Mouse (Mus musculus) stomach, embryonic 14.5 days (tissue): ENCODE results near the gene Fank1. TPM values are rescaled to one million over a fixed set of nuclear protein-coding genes. Genes with fewer than 3 reads are reported as not detected.
"Not testable (repeated sequence)": the region's sequence is repeated elsewhere in the genome, so short reads cannot be mapped to it uniquely, and the experiment has no call there.

Source experiments
- ATAC-seq: fragments of 200-750 bp; cut with Nextera tagmentation; 2 replicates; pipeline ENCODE4 v1.8.0; 2017; ENCODE audit warnings: low read depth, moderate TSS enrichment; ENCODE audit not compliant: insufficient number of reproducible peaks, insufficient read depth, low FRiP score
- H3K27ac ChIP-seq: fragments of 300-500 bp; sonication (generic); 2 replicates; pipeline ENCODE4 v1.5.1; 2014; ENCODE audit warnings: mild to moderate bottlenecking, low read length, moderate library complexity, mixed read lengths
- H3K27me3 ChIP-seq: fragments of 300-500 bp; sonication (generic); 2 replicates; pipeline ENCODE4 v1.6.1; 2014; ENCODE audit warnings: low read length, control low read depth, mixed read lengths; ENCODE audit not compliant: control insufficient read depth, insufficient read depth
- H3K36me3 ChIP-seq: fragments of 300-500 bp; sonication (generic); 2 replicates; pipeline ENCODE4 v1.6.1; 2014; ENCODE audit warnings: mild to moderate bottlenecking, control low read depth, low read length, moderate library complexity, mixed read lengths; ENCODE audit not compliant: control insufficient read depth, insufficient read depth
- H3K4me1 ChIP-seq: fragments of 300-500 bp; sonication (generic); 2 replicates; pipeline ENCODE4 v1.6.1; 2014; ENCODE audit warnings: low read length, control low read depth, mixed read lengths; ENCODE audit not compliant: control insufficient read depth, insufficient read depth
- H3K4me2 ChIP-seq: fragments of 300-500 bp; sonication (generic); replicated peaks from 2 replicates; pipeline ENCODE4 v1.6.1; 2014; ENCODE audit warnings: low read depth, low read length, control low read depth
- H3K4me3 ChIP-seq: fragments of 300-500 bp; sonication (generic); 2 replicates; pipeline ENCODE4 v1.5.1; 2014; ENCODE audit warnings: low read depth, low read length, control low read depth
- H3K9ac ChIP-seq: fragments of 300-500 bp; sonication (generic); replicated peaks from 2 replicates; pipeline ENCODE4 v1.6.1; 2014; ENCODE audit warnings: low read depth, mild to moderate bottlenecking, control low read depth, low read length, moderate library complexity, mixed read lengths
- H3K9me3 ChIP-seq: fragments of 300-500 bp; sonication (generic); 2 replicates; pipeline ENCODE4 v1.6.1; 2016; ENCODE audit warnings: low read depth, low read length, control low read depth; ENCODE audit not compliant: control insufficient read depth
- WGBS: fragments of 180-500 bp; shearing (Covaris S2); extraction: QIAGEN DNeasy Blood & Tissue Kit; methylation state at CpG from one replicate; pipeline ENCODE4 v1.1.7; 2014; 5-methylcytosine and 5-hydroxymethylcytosine counted together
- polyA plus RNA-seq: library from polyadenylated mRNA; unstranded; fragments of >200 nt; fragmentation: Nextera tagmentation; extraction: Ambion mirVana; gene quantifications from 2 replicates; pipeline ENCODE4 v1.2.1, GENCODE M21; 2014

The Fank1 gene
- polyA plus RNA-seq, 1 experiment from 2014 or later, result 0.36 TPM

GRCm38 (mm10) chr7:133876139-133876538 lies 99.5 kb downstream of the Fank1 start:
- no peak for ATAC-seq
- no peak overlapping the region for H3K4me3 ChIP-seq
- whole genome bisulfite sequencing, result 67% methylated on average over 3 of the region's 3 CpGs
- no peak overlapping the region for H3K27ac ChIP-seq
- no peaks in the 10 kb centered on the region for H3K9me3 ChIP-seq
- H3K4me1 ChIP-seq, result no peaks in the 10 kb centered on the region
- H3K27me3 ChIP-seq, result no peaks in the 10 kb centered on the region
- no peak overlapping the region for H3K4me2 ChIP-seq
- H3K9ac ChIP-seq, result no peak overlapping the region
- H3K36me3 ChIP-seq, result no peaks in the 10 kb centered on the region

GRCm38 (mm10) chr7:133876646-133877342 lies 100.1 kb downstream of the Fank1 start:
- WGBS, result 68% methylated on average over 17 of the region's 17 CpGs
- no peak overlapping the region for H3K4me2 ChIP-seq
- H3K27me3 ChIP-seq, result no peaks in the 10 kb centered on the region
- H3K36me3 ChIP-seq, result no peaks in the 10 kb centered on the region
- H3K9me3 ChIP-seq, result no peaks in the 10 kb centered on the region
- no peak overlapping the region for H3K9ac ChIP-seq
- no peak for ATAC-seq
- no peaks in the 10 kb centered on the region for H3K4me1 ChIP-seq
- H3K4me3 ChIP-seq, result no peak overlapping the region
- no peak overlapping the region for H3K27ac ChIP-seq

GRCm38 (mm10) chr7:133879761-133880160 lies 103.1 kb downstream of the Fank1 start:
- no peak for ATAC-seq
- Histone ChIP-seq H3K9ac (no peak overlapping the region), H3K36me3 (no peaks in the 10 kb centered on the region), H3K4me1 (no peaks in the 10 kb centered on the region), H3K27ac (no peak overlapping the region), H3K4me2 (no peak overlapping the region), H3K4me3 (no peak overlapping the region), H3K9me3 (no peaks in the 10 kb centered on the region), H3K27me3 (no peaks in the 10 kb centered on the region)
- WGBS, result 93% methylated on average over 8 of the region's 8 CpGs

GRCm38 (mm10) chr7:133884759-133885431 lies 108.2 kb downstream of the Fank1 start:
- ATAC-seq, H3K36me3 ChIP-seq, H3K4me3 ChIP-seq, H3K9me3 ChIP-seq, H3K4me2 ChIP-seq, H3K9ac ChIP-seq, H3K27ac ChIP-seq, H3K4me1 ChIP-seq, H3K27me3 ChIP-seq: not testable (repeated sequence)
- WGBS, result 64% methylated on average over 5 of the region's 9 CpGs

GRCm38 (mm10) chr7:133888926-133889920 lies 112.6 kb downstream of the Fank1 start:
- Histone ChIP-seq H3K4me1 (no peaks in the 10 kb centered on the region), H3K9me3 (no peaks in the 10 kb centered on the region), H3K27me3 (no peaks in the 10 kb centered on the region), H3K27ac (no peak overlapping the region), H3K4me3 (no peak overlapping the region), H3K9ac (no peak overlapping the region), H3K4me2 (no peak overlapping the region), H3K36me3 (no peaks in the 10 kb centered on the region)
- WGBS, result 80% methylated on average over 19 of the region's 19 CpGs
- no peak for ATAC-seq

- Histone ChIP-seq H3K27me3 (no peaks in the 10 kb centered on the region), H3K9me3 (no peaks in the 10 kb centered on the region), H3K36me3 (no peaks in the 10 kb centered on the region), H3K9ac (no peak overlapping the region), H3K4me3 (no peak overlapping the region), H3K27ac (no peak overlapping the region), H3K4me1 (no peaks in the 10 kb centered on the region), H3K4me2 (no peak overlapping the region)
- WGBS, result 90% methylated on average over 4 of the region's 4 CpGs
- no peak for ATAC-seq
These were observed 113.3 kb downstream of the Fank1 start for GRCm38 (mm10) chr7:133889986-133890385.

GRCm38 (mm10) chr7:133891298-133891697 lies 114.6 kb downstream of the Fank1 start:
- Histone ChIP-seq H3K27ac (no peak overlapping the region), H3K36me3 (no peaks in the 10 kb centered on the region), H3K27me3 (no peaks in the 10 kb centered on the region), H3K4me1 (no peaks in the 10 kb centered on the region), H3K4me2 (no peak overlapping the region), H3K4me3 (no peak overlapping the region), H3K9ac (no peak overlapping the region), H3K9me3 (no peaks in the 10 kb centered on the region)
- ATAC-seq, result no peak
- WGBS, result 88% methylated on average over 9 of the region's 9 CpGs

GRCm38 (mm10) chr7:133891796-133892195 lies 115.1 kb downstream of the Fank1 start:
- no peaks in the 10 kb centered on the region for H3K4me1 ChIP-seq
- no peak overlapping the region for H3K4me2 ChIP-seq
- ATAC-seq, result no peak
- 74% methylated on average over 4 of the region's 4 CpGs for WGBS
- no peaks in the 10 kb centered on the region for H3K27me3 ChIP-seq
- H3K4me3 ChIP-seq, result no peak overlapping the region
- no peaks in the 10 kb centered on the region for H3K36me3 ChIP-seq
- no peak overlapping the region for H3K9ac ChIP-seq
- H3K9me3 ChIP-seq, result no peaks in the 10 kb centered on the region
- H3K27ac ChIP-seq, result no peak overlapping the region
